Mouse (Mus musculus): ENCODE data around the gene Rgl3.

DNA sequence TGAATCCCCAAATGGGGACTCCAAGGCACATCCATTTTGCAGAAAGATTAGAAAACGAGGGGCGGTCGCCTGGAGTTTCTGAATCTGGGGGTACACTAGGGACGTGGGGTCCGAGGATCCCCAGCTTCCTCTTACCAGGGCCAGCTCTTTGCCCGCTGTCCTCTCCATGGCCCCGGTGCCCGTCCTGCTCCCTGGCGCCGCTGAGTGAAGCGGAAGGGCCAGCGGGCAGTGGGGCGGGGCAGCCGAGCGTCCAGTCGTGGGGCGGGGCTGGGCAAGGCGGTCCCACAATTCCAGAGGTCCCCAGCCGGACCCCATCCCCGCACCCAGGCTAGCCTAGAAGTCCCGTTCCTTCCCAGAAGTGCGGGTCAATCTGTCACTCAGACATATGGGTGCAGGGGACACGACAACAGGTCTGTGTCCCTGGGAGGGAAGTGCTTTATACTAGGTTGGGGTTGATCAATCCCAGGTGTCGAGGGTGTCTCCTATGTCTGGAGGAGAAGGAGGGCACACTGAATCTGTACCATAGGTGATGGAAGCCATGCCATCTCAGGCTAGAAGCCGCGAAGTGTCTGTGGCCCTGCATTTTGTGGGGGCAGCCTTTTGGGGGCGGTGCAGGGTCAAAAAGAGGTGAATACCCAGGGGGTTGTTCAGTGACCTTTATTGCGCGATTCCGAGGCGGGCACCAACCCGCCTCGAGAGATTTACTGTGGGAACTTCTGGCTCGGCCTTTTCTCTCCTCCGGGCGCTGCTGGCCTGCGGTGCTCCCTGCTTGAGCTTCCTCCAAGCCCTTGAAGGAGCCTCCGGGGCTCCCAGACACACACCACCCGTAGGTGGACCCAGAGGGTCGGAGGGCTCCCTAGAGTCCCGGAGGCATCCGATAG, at the start of gene Rgl3:
- TF ChIP-seq CTCF (IDR thresholded peaks at IDR 0.05; ENCODE audit: extremely low read depth, insufficient read depth, insufficient read length, insufficient replicate concordance) (no peak), POLR2A (IDR thresholded peaks at IDR 0.05; ENCODE audit: low read depth, low read length) (no peak)

Measured in spleen, adult 2 months (tissue).